Mouse (Mus musculus): ENCODE measurements around the gene Nfia. TPM values are rescaled to one million over a fixed set of nuclear protein-coding genes. Genes with fewer than 3 reads are reported as not detected.

Gene Nfia
- polyA plus RNA-seq, 1 experiment from 2014 or later, result 42.0 TPM

GRCm38 (mm10) chr4:97829336-97830050 is 57.0 kb downstream of the Nfia start:
- WGBS, result 70% methylated on average over 12 of the region's 12 CpGs
- H3K27ac ChIP-seq (ENCODE audit: poor library complexity, severe bottlenecking), result peak overlapping the region; percentile 24; the same call in 1 of the 2 replicates

GRCm38 (mm10) chr4:97830051-97830853 is 57.7 kb downstream of the Nfia start:
- no peak overlapping the region for H3K4me2 ChIP-seq
- peaks cover 2% of the 10 kb centered on the region; the same call in 1 of the 2 replicates for H3K36me3 ChIP-seq
- no peaks in the 10 kb centered on the region for H3K27me3 ChIP-seq (replicated peaks)
- H3K4me3 ChIP-seq, result no peak overlapping the region
- no peak overlapping the region for H3K9ac ChIP-seq
- 49% methylated on average over 6 of the region's 6 CpGs for WGBS
- no peaks in the 10 kb centered on the region for H3K9me3 ChIP-seq (replicated peaks)
- 0 out of 2 replicates have a peak, but pooled peaks have one; percentile 31 for ATAC-seq (ENCODE audit: insufficient number of reproducible peaks, low FRiP score)
- H3K4me1 ChIP-seq (replicated peaks), result peaks cover 78% of the 10 kb centered on the region
- H3K27ac ChIP-seq (ENCODE audit: poor library complexity, severe bottlenecking), result 0 out of 2 replicates have a peak overlapping the region, but pooled peaks have one; percentile 3

More at GRCm38 (mm10) chr4:97829336-97830050, 57.0 kb downstream of the Nfia start:
- H3K4me3 ChIP-seq, result no peak overlapping the region
- H3K9ac ChIP-seq, result no peak overlapping the region
- no peak for ATAC-seq (ENCODE audit: insufficient number of reproducible peaks, low FRiP score)
- no peaks in the 10 kb centered on the region for H3K27me3 ChIP-seq (replicated peaks)
- H3K4me1 ChIP-seq (replicated peaks), result peaks cover 77% of the 10 kb centered on the region
- H3K9me3 ChIP-seq (replicated peaks), result no peaks in the 10 kb centered on the region
- H3K4me2 ChIP-seq, result no peak overlapping the region
- H3K36me3 ChIP-seq, result no peaks in the 10 kb centered on the region

- no peak for ATAC-seq (ENCODE audit: insufficient number of reproducible peaks, low FRiP score)
Observed at GRCm38 (mm10) chr4:97830935-97831608, 58.5 kb downstream of the Nfia start.

GRCm38 (mm10) chr4:97831611-97832278 is 59.2 kb downstream of the Nfia start:
- peaks cover 2% of the 10 kb centered on the region for H3K36me3 ChIP-seq
- no peak overlapping the region for H3K9ac ChIP-seq
- no peak overlapping the region for H3K4me3 ChIP-seq
- H3K27me3 ChIP-seq (replicated peaks), result no peaks in the 10 kb centered on the region
- WGBS, result 77% methylated on average over 7 of the region's 7 CpGs
- 0 out of 2 replicates have a peak overlapping the region, but pooled peaks have one; percentile 5 for H3K27ac ChIP-seq (ENCODE audit: poor library complexity, severe bottlenecking)
- H3K4me1 ChIP-seq (replicated peaks), result peaks cover 76% of the 10 kb centered on the region
- H3K4me2 ChIP-seq, result no peak overlapping the region
- ATAC-seq (ENCODE audit: insufficient number of reproducible peaks, low FRiP score), result no peak
- H3K9me3 ChIP-seq (replicated peaks), result no peaks in the 10 kb centered on the region

More at GRCm38 (mm10) chr4:97830935-97831608, 58.5 kb downstream of the Nfia start:
- H3K9ac ChIP-seq, result no peak overlapping the region
- H3K27ac ChIP-seq (ENCODE audit: poor library complexity, severe bottlenecking), result no peak overlapping the region
- no peaks in the 10 kb centered on the region for H3K27me3 ChIP-seq (replicated peaks)
- H3K36me3 ChIP-seq, result peaks cover 2% of the 10 kb centered on the region; the same call in 1 of the 2 replicates
- WGBS, result 81% methylated on average over 16 of the region's 16 CpGs
- no peak overlapping the region for H3K4me3 ChIP-seq
- H3K4me1 ChIP-seq (replicated peaks), result peaks cover 79% of the 10 kb centered on the region
- H3K4me2 ChIP-seq, result no peak overlapping the region
- no peaks in the 10 kb centered on the region for H3K9me3 ChIP-seq (replicated peaks)

- H3K36me3 ChIP-seq, result peaks cover 5% of the 10 kb centered on the region
- 85% methylated on average over 4 of the region's 4 CpGs for WGBS
- no peak for ATAC-seq (ENCODE audit: insufficient number of reproducible peaks, low FRiP score)
- H3K4me3 ChIP-seq, result no peak overlapping the region
- H3K4me2 ChIP-seq, result no peak overlapping the region
- no peaks in the 10 kb centered on the region for H3K27me3 ChIP-seq (replicated peaks)
- no peak overlapping the region for H3K9ac ChIP-seq
- no peak overlapping the region for H3K27ac ChIP-seq (ENCODE audit: poor library complexity, severe bottlenecking)
- H3K4me1 ChIP-seq (replicated peaks), result peaks cover 75% of the 10 kb centered on the region
- no peaks in the 10 kb centered on the region for H3K9me3 ChIP-seq (replicated peaks)
Observed at GRCm38 (mm10) chr4:97832279-97832640, 59.7 kb downstream of the Nfia start.

DNA sequence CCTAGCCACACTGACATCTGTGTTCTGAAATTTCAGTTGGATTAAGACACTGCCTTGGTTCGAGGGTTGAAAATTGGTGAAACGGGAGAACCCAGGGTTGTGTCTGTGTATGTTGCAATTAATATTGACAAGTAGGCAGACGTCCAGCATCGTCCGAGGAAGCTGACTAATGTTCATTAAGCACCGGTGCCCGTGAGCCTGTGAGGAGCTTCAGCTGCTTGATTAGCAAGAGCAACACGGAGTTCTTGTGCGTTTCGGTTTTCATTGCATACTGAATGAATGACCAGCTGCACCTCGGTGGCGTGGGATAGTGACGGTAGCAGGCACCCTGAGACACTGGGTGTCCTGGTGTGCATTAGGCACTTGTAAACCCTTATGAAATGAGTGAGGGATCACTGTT is 64.3 kb downstream of the Nfia start:
- Histone ChIP-seq H3K4me2 (no peak overlapping the region), H3K36me3 (peaks cover 5% of the 10 kb centered on the region), H3K27ac (ENCODE audit: poor library complexity, severe bottlenecking) (no peak overlapping the region), H3K27me3 (replicated peaks) (no peaks in the 10 kb centered on the region), H3K9ac (peak overlapping the region; percentile 28; the same call in 1 of the 2 replicates), H3K4me3 (no peak overlapping the region), H3K9me3 (replicated peaks) (no peaks in the 10 kb centered on the region), H3K4me1 (replicated peaks) (peaks cover 80% of the 10 kb centered on the region)
- no peak for ATAC-seq (ENCODE audit: insufficient number of reproducible peaks, low FRiP score)
- 61% methylated on average over 13 of the region's 13 CpGs for WGBS

- ATAC-seq (ENCODE audit: insufficient number of reproducible peaks, low FRiP score), result no peak
- WGBS, result 64% methylated on average over 3 of the region's 3 CpGs
- H3K27ac ChIP-seq (ENCODE audit: poor library complexity, severe bottlenecking), result 0 out of 2 replicates have a peak overlapping the region, but pooled peaks have one; percentile 92
- no peaks in the 10 kb centered on the region for H3K9me3 ChIP-seq (replicated peaks)
- H3K4me2 ChIP-seq, result no peak overlapping the region
- H3K27me3 ChIP-seq (replicated peaks), result no peaks in the 10 kb centered on the region
- H3K4me3 ChIP-seq, result no peak overlapping the region
- peaks cover 80% of the 10 kb centered on the region for H3K4me1 ChIP-seq (replicated peaks)
- no peak overlapping the region for H3K9ac ChIP-seq
- H3K36me3 ChIP-seq, result peaks cover 5% of the 10 kb centered on the region
Observed at GRCm38 (mm10) chr4:97837724-97838123, 65.2 kb downstream of the Nfia start.

DNA sequence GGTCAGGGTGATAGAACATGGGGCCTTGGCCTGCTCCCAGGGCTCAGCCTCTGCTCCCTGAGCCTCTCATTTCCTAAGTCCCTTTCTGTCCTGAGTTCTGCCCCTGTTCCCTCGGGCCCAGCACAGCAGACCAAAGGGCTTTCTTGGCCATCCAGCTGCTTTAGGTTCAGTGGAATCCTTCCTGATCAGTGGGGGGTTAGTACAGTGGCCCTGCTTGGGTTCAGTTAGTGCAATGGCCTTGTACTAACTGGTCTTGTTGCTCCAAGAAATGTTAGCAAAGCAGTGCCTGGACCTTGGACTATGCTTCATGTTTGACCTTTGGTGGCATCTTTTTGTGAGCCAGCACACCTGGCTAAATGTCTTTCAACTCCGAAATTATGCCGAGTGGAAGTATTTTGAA is 66.1 kb downstream of the Nfia start:
- Histone ChIP-seq H3K27me3 (replicated peaks) (no peaks in the 10 kb centered on the region), H3K27ac (ENCODE audit: poor library complexity, severe bottlenecking) (peak overlapping the region; percentile 92), H3K4me3 (no peak overlapping the region), H3K36me3 (peaks cover 5% of the 10 kb centered on the region), H3K4me1 (replicated peaks) (peaks cover 78% of the 10 kb centered on the region), H3K4me2 (no peak overlapping the region), H3K9ac (no peak overlapping the region), H3K9me3 (replicated peaks) (no peaks in the 10 kb centered on the region)
- no peak for ATAC-seq (ENCODE audit: insufficient number of reproducible peaks, low FRiP score)
- WGBS, result 66% methylated on average over 3 of the region's 3 CpGs

DNA sequence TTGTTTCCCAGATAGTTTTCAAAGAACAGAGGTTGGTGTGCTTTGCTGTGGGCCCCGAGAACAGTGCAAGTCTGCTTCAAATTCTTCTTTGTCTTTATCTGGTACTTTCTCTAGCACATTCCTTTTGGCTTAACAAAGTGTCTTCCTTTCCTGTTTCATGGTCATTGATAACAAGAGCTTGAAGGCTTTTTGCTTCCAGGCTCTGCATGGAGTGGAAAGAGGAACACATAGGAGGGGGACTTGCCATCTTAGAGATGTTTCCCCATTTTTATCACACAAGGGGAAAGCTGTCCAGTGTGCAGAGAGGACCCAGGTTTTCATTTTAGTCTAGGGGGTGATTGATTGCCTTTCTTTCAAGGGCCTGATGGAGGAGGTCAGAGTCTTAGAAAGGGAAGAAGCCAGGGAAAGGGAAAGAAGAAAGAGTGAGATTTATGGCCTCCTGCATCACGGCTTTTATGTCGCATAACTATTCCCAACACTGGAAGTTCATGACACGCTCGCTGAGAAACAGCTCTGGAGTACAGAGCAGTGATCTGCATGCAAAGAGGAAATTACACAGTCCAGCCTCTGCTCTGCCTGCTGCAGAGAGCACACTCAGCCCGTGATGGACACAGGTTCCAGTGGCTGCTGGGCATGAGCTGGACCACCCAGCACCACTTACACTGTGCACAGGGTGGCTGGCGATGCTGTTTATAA is 67.0 kb downstream of the Nfia start:
- ATAC-seq (ENCODE audit: insufficient number of reproducible peaks, low FRiP score), result peak; percentile 72
- Histone ChIP-seq H3K4me2 (peak overlapping the region; percentile 24), H3K27me3 (replicated peaks) (no peaks in the 10 kb centered on the region), H3K36me3 (peaks cover 5% of the 10 kb centered on the region), H3K4me1 (replicated peaks) (peaks cover 77% of the 10 kb centered on the region), H3K27ac (ENCODE audit: poor library complexity, severe bottlenecking) (peak overlapping the region; percentile 92), H3K9me3 (replicated peaks) (no peaks in the 10 kb centered on the region), H3K9ac (0 out of 2 replicates have a peak overlapping the region, but pooled peaks have one; percentile 40), H3K4me3 (no peak overlapping the region)
- WGBS, result 26% methylated on average over 7 of the region's 7 CpGs

Data from heart, embryonic 12.5 days (tissue).